Mouse (Mus musculus): Measurements from ENCODE around the gene Zbtb7b.

DNA sequence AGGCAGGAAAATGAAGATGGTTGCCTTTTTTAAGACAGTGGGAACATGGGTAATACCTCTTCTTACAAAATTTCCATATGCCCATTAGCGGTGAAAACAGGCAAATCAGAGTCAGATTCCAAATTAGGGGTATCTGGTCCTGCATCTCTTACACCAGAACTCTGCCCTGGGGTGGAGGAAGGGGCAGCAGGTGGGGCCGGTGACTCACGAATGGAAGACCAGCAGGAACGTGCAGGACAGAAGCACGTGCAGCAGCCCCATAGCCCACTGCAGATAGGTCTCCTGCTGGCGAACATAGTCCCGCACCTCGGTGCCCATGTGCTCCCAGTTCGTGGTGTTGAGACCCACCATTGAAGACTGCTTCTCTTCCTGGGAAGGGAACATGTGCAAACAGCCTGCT is 38.5 kb downstream of the Zbtb7b start:
- TF ChIP-seq KAT2A (IDR thresholded peaks at IDR 0.05; ENCODE audit: insufficient replicate concordance, low read length), result no peak
- TF ChIP-seq CTCF (conservative IDR thresholded peaks at IDR 0.05 in 1 of 2, IDR thresholded peaks at IDR 0.05 in 1 of 2; ENCODE audit: low read depth in 2 of 2, low read length in 2 of 2), result no peak
- no peak for TF ChIP-seq ZC3H11A (IDR thresholded peaks at IDR 0.05; ENCODE audit: low read depth, low read length)
- no peak for TF ChIP-seq RCOR1 (conservative IDR thresholded peaks at IDR 0.05; ENCODE audit: low read depth, low read length)
- TF ChIP-seq POLR2A (IDR thresholded peaks at IDR 0.05; ENCODE audit: low read depth, low read length), result no peak
